Mouse (Mus musculus): Measurements from ENCODE around the gene Ggct.

GRCm38 (mm10) chr6:54984096-54984495 is 8.7 kb downstream of the Ggct start:
- TF ChIP-seq POLR2A (IDR thresholded peaks at IDR 0.05; ENCODE audit: low read depth, low read length) (no peak), CTCF (IDR thresholded peaks at IDR 0.05; ENCODE audit: extremely low read depth, insufficient read depth, insufficient read length, insufficient replicate concordance) (no peak)

All from spleen, adult 2 months (tissue).